Mouse (Mus musculus) MEL-GATA-1-ER (cell line): Measurements from ENCODE around the gene Mn1.

Experiments used
- DNase-seq: peaks from one replicate; pipeline ENCODE4 v3.0.0-alpha.2; 2012; ENCODE audit warnings: low read depth; ENCODE audit errors: extremely low read depth

Mn1 gene

GRCm38 (mm10) chr5:111475721-111476120, 58.6 kb downstream of the Mn1 start:
- DNase-seq = no peak

GRCm38 (mm10) chr5:111476141-111476540, 59.0 kb downstream of the Mn1 start:
- DNase-seq = no peak

DNA sequence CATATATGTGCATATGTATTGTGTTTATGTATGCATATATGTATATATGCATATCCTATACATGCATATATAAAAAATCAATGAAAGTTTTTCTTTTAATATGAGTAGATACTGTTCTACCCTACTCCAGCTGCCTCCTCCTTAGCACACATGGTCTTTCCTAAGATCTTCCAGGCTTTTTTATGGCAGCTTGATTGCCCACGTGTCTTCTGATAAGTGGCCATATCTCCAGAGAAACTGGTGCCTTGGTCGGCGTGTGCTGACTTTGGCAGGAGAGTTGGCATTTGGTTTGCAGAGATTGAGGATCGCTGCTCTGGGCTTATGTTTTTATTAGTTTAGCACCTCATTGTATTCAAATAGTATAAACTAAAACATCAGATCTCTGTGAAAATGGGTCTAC, 68.7 kb downstream of the Mn1 start:
- no peak for DNase-seq

GRCm38 (mm10) chr5:111489022-111489616, 72.0 kb downstream of the Mn1 start:
- DNase-seq = no peak

DNA sequence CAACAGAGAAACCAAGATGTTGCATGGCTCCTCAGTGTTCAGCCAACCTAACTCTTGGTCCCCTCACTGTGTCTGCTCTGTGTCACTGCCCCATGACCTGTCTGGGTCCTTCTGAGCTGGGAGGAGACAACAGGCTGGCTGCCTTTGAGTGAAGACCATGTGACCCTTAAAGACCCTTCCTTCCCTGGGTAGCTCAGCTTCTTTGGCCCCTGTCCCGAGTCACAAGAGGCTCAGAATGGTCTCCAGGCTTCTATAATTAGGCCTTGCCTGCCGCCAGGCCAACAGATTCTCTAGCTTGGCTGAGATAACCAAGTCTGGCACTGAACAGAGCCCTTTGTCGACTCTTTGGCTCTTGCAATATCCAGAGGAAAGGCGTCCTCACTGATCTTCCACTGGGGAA, 73.4 kb downstream of the Mn1 start:
- no peak for DNase-seq

GRCm38 (mm10) chr5:111491485-111491884, 74.3 kb downstream of the Mn1 start:
- no peak for DNase-seq

DNA sequence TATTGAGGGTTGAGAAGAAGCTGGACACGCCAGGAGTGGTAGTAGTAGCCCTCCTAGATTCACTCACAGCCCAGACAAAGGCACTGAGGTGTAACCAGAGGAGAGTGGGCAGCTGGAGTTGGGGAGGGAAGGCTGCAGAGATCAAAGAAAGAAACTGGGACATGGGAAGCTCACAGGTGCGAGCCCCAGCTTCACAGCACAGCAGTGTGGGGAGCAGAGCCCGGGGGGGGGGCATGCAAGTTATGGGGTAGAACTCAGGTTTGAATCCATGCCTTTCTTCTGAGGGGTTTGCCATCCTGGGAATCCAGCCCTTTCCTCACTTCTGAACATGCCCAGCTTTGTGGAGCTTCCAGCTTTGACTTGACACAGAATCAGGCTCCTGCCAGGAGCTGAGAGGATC, 82.9 kb downstream of the Mn1 start:
- no peak for DNase-seq

GRCm38 (mm10) chr5:111501691-111502441, 84.7 kb downstream of the Mn1 start:
- DNase-seq = no peak

DNA sequence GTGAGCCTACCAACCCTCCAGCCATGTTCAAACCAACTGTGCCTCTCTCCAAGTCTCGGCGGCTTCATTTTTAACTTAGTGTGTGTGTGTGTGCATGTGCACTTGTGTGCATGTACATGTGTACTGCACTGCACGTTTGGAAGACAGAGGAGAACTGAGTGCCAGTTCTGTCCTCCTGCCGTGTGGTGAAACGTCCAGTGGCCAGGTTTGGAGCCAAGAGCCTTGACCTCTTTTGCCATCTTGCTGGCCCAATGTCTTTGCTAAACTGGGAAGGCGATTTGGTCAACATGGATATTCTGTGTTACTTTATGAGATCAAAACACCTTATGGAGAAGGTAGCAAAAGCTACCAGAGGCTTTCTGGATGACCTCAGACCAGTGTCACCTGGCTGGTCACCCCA, 88.1 kb downstream of the Mn1 start:
- no peak for DNase-seq

DNA sequence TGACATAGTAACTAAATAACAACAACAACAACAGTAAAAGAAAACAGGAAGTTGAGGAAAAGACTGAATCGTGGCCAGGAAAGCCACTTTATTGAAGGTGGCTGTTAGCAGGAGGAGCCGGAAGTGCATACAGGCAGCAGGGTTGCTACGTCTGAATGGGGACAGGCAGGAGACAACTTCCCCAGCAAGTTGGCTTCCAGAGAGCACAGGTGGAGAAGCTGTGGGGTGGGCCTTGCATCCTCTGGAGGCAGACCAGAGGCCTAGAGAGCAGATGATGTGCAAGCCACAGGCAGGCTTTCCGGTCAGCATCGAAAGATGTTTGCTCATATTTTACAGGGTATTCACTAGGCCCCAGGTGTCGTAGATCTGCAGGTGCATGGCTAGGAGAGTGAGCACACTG, 88.7 kb downstream of the Mn1 start:
- DNase-seq = no peak

- no peak for DNase-seq
Observed at GRCm38 (mm10) chr5:111506410-111506809, 89.2 kb downstream of the Mn1 start.
